Mouse (Mus musculus) heart, embryonic 11.5 days (tissue): Measurements from ENCODE around the gene Dock10. TPM values are rescaled to one million over a fixed set of nuclear protein-coding genes. Genes with fewer than 3 reads are reported as not detected.

Source experiments
- ATAC-seq: fragments of 200-750 bp; cut with Nextera tagmentation; replicated peaks from 2 replicates; pipeline ENCODE4 v1.8.0; 2017; ENCODE audit warnings: moderate library complexity; ENCODE audit not compliant: insufficient number of reproducible peaks, low FRiP score, low TSS enrichment
- H3K27ac ChIP-seq: fragments of 300-500 bp; sonication (generic); 2 replicates; pipeline ENCODE4 v1.5.1; 2014; ENCODE audit warnings: mild to moderate bottlenecking, low read depth, low read length
- H3K27me3 ChIP-seq: fragments of 300-500 bp; sonication (generic); 2 replicates; pipeline ENCODE4 v1.6.1; 2014; ENCODE audit warnings: mild to moderate bottlenecking, low read length, mixed read lengths; ENCODE audit not compliant: control insufficient read depth, insufficient read depth
- H3K36me3 ChIP-seq: fragments of 300-500 bp; sonication (generic); 2 replicates; pipeline ENCODE4 v1.6.1; 2014; ENCODE audit warnings: mild to moderate bottlenecking, low read length, moderate library complexity, mixed read lengths; ENCODE audit not compliant: control insufficient read depth, insufficient read depth
- H3K4me1 ChIP-seq: fragments of 300-500 bp; sonication (generic); 2 replicates; pipeline ENCODE4 v1.6.1; 2014; ENCODE audit warnings: low read length; ENCODE audit not compliant: control insufficient read depth, insufficient read depth
- H3K4me2 ChIP-seq: fragments of 300-500 bp; sonication (generic); 2 replicates; pipeline ENCODE4 v1.6.1; 2014; ENCODE audit warnings: mild to moderate bottlenecking, moderate library complexity
- H3K4me3 ChIP-seq: fragments of 300-500 bp; sonication (generic); 2 replicates; pipeline ENCODE4 v1.5.1; 2014; ENCODE audit warnings: low read depth, low read length
- H3K9ac ChIP-seq: fragments of 300-500 bp; sonication (generic); 2 replicates; pipeline ENCODE4 v1.6.1; 2014; ENCODE audit warnings: mild to moderate bottlenecking, low read depth, low read length, moderate library complexity
- H3K9me3 ChIP-seq: fragments of 300-500 bp; sonication (generic); replicated peaks from 2 replicates; pipeline ENCODE4 v1.6.1; 2016; ENCODE audit warnings: low read length; ENCODE audit not compliant: control insufficient read depth
- WGBS: fragments of 180-500 bp; shearing (Covaris S2); extraction: QIAGEN DNeasy Blood & Tissue Kit; methylation state at CpG from one replicate; pipeline ENCODE4 v1.1.7; 2014; ENCODE audit not compliant: insufficient replicate concordance; 5-methylcytosine and 5-hydroxymethylcytosine counted together
- polyA plus RNA-seq: library from polyadenylated mRNA; unstranded; fragments of >200 nt; fragmentation: Nextera tagmentation; extraction: Ambion mirVana; gene quantifications from 2 replicates; pipeline ENCODE4 v1.2.1, GENCODE M21; 2014

The Dock10 gene
- polyA plus RNA-seq, 1 experiment from 2014 or later: 3.6 TPM

GRCm38 (mm10) chr1:80671730-80672129 is 86.6 kb downstream of the Dock10 start:
- H3K36me3 ChIP-seq: no peaks in the 10 kb centered on the region
- 84% methylated on average over 3 of the region's 3 CpGs for WGBS
- no peak overlapping the region for H3K9ac ChIP-seq
- H3K27ac ChIP-seq: no peak overlapping the region
- H3K27me3 ChIP-seq: no peaks in the 10 kb centered on the region
- no peak overlapping the region for H3K4me2 ChIP-seq
- H3K4me1 ChIP-seq: no peaks in the 10 kb centered on the region
- no peak for ATAC-seq
- H3K4me3 ChIP-seq: no peak overlapping the region
- no peaks in the 10 kb centered on the region for H3K9me3 ChIP-seq

- H3K27ac ChIP-seq: no peak overlapping the region
- H3K4me2 ChIP-seq: no peak overlapping the region
- no peaks in the 10 kb centered on the region for H3K9me3 ChIP-seq
- no peaks in the 10 kb centered on the region for H3K4me1 ChIP-seq
- 79% methylated on average over 5 of the region's 5 CpGs for WGBS
- no peak for ATAC-seq
- no peak overlapping the region for H3K9ac ChIP-seq
- no peaks in the 10 kb centered on the region for H3K36me3 ChIP-seq
- H3K4me3 ChIP-seq: no peak overlapping the region
- no peaks in the 10 kb centered on the region for H3K27me3 ChIP-seq
Measured at GRCm38 (mm10) chr1:80671056-80671455, 87.3 kb downstream of the Dock10 start.

- 71% methylated on average over 7 of the region's 7 CpGs for WGBS
- ATAC-seq: no peak
Measured at GRCm38 (mm10) chr1:80670387-80670786, 87.9 kb downstream of the Dock10 start.

GRCm38 (mm10) chr1:80665761-80666160 is 92.6 kb downstream of the Dock10 start:
- ATAC-seq: no peak
- no peak overlapping the region for H3K4me2 ChIP-seq
- H3K4me1 ChIP-seq: no peaks in the 10 kb centered on the region
- no peak overlapping the region for H3K27ac ChIP-seq
- no peaks in the 10 kb centered on the region for H3K27me3 ChIP-seq
- H3K4me3 ChIP-seq: no peak overlapping the region
- H3K36me3 ChIP-seq: no peaks in the 10 kb centered on the region
- H3K9ac ChIP-seq: no peak overlapping the region
- H3K9me3 ChIP-seq: no peaks in the 10 kb centered on the region

More at GRCm38 (mm10) chr1:80670387-80670786, 87.9 kb downstream of the Dock10 start:
- H3K9ac ChIP-seq: no peak overlapping the region
- no peak overlapping the region for H3K27ac ChIP-seq
- H3K27me3 ChIP-seq: no peaks in the 10 kb centered on the region
- no peaks in the 10 kb centered on the region for H3K4me1 ChIP-seq
- no peak overlapping the region for H3K4me3 ChIP-seq
- no peaks in the 10 kb centered on the region for H3K36me3 ChIP-seq
- H3K4me2 ChIP-seq: no peak overlapping the region
- no peaks in the 10 kb centered on the region for H3K9me3 ChIP-seq

- no peak for ATAC-seq
- no peak overlapping the region for H3K4me2 ChIP-seq
Measured at GRCm38 (mm10) chr1:80665161-80665560, 93.2 kb downstream of the Dock10 start.

GRCm38 (mm10) chr1:80661506-80662402 is 96.6 kb downstream of the Dock10 start:
- no peak for ATAC-seq
- Histone ChIP-seq H3K4me1 (no peaks in the 10 kb centered on the region), H3K9me3 (no peaks in the 10 kb centered on the region), H3K36me3 (no peaks in the 10 kb centered on the region), H3K27me3 (no peaks in the 10 kb centered on the region), H3K9ac (no peak overlapping the region), H3K4me2 (no peak overlapping the region), H3K4me3 (no peak overlapping the region), H3K27ac (no peak overlapping the region)
- WGBS: 78% methylated on average over 11 of the region's 11 CpGs

More at GRCm38 (mm10) chr1:80665161-80665560, 93.2 kb downstream of the Dock10 start:
- H3K4me1 ChIP-seq: no peaks in the 10 kb centered on the region
- no peaks in the 10 kb centered on the region for H3K36me3 ChIP-seq
- 82% methylated on average over 6 of the region's 6 CpGs for WGBS
- H3K9me3 ChIP-seq: no peaks in the 10 kb centered on the region
- H3K4me3 ChIP-seq: no peak overlapping the region
- H3K9ac ChIP-seq: no peak overlapping the region
- no peaks in the 10 kb centered on the region for H3K27me3 ChIP-seq
- H3K27ac ChIP-seq: no peak overlapping the region

GRCm38 (mm10) chr1:80659465-80660245 is 98.7 kb downstream of the Dock10 start:
- ATAC-seq: no peak
- Histone ChIP-seq H3K36me3 (no peaks in the 10 kb centered on the region), H3K4me2 (no peak overlapping the region), H3K9ac (no peak overlapping the region), H3K4me1 (no peaks in the 10 kb centered on the region), H3K9me3 (no peaks in the 10 kb centered on the region), H3K27ac (no peak overlapping the region), H3K4me3 (no peak overlapping the region), H3K27me3 (no peaks in the 10 kb centered on the region)
- WGBS: 77% methylated on average over 6 of the region's 6 CpGs

- no peak overlapping the region for H3K27ac ChIP-seq
- no peaks in the 10 kb centered on the region for H3K4me1 ChIP-seq
- H3K4me3 ChIP-seq: no peak overlapping the region
- 69% methylated on average over 2 of the region's 2 CpGs for WGBS
- no peaks in the 10 kb centered on the region for H3K9me3 ChIP-seq
- H3K9ac ChIP-seq: no peak overlapping the region
- no peaks in the 10 kb centered on the region for H3K36me3 ChIP-seq
- H3K4me2 ChIP-seq: no peak overlapping the region
- no peak for ATAC-seq
- H3K27me3 ChIP-seq: no peaks in the 10 kb centered on the region
Measured at GRCm38 (mm10) chr1:80656389-80656788, 101.9 kb downstream of the Dock10 start.
